Mouse (Mus musculus) skeletal muscle tissue, postnatal 0 days (tissue): Measurements from ENCODE around the gene Peg3. TPM values are rescaled to one million over a fixed set of nuclear protein-coding genes. Genes with fewer than 3 reads are reported as not detected.

Experiments
- polyA plus RNA-seq: library from polyadenylated mRNA; unstranded; fragments of >200 nt; fragmentation: Nextera tagmentation; extraction: Ambion mirVana; gene quantifications from 2 replicates; pipeline ENCODE4 v1.2.1, GENCODE M21; 2015

The Peg3 gene
- 182 and 198 TPM in 2 replicates for polyA plus RNA-seq

GRCm38 (mm10) chr7:6730241-6730640 is at the start of gene Peg3, which contains the start of gene Usp29:
TSS of gene Peg3 (minus strand) at chr7:6730431.
TSS of gene Usp29 (plus strand) at chr7:6730578.

DNA sequence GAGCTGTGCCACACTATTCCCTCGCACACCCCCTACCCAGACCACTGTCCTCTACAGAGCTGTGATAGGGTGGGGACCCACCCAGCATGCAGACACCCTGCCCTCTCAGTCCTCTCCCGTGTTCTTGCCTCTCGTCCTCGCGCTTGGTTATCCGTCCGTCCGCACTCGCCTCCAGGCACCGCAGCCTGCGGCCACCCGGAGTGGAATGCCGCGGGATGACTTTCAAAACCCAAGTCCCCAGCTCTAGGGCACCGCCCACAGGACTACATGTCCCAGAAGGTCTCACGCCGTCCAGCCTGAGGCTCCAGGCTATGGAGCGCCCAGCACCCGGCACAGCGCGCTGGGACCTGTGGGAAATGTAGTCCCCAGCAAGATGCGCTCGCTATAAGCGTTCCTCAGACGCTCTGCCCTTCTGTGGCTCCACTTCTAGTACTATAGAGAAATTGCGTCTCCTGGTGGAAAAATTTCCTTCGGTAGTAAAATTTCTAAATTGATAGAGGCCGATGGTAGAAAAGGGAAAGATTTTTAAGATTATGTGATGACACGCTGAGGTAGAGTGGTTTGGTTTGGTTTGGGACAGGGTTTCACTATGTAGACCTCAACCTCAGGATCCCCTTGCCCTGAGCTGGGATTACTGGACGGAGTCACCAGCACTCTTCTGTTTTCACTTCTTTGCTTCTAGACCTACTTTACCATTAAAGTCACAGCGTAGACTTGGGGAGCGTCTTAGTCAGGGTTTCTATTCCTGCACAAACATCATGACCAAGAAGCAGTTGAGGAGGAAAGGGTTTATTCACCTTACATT is 33.8 kb downstream of the Peg3 start, which contains the start of gene Zim1:
Gene Zim1, minus strand, starts transcription at position 210 of the 805 bp plus-strand sequence.

Other genes starting within 250 kb of the Peg3 start
- gene Olfr5, start 243.5 kb downstream of the Peg3 start, polyA plus RNA-seq = not detected in 2 replicates
- gene Olfr1347, start 230.7 kb downstream of the Peg3 start, polyA plus RNA-seq = not detected in 2 replicates
- gene Olfr1348, start 221.7 kb downstream of the Peg3 start, polyA plus RNA-seq = not detected in 2 replicates
- not detected in 2 replicates for gene Olfr1349, start 207.5 kb downstream of the Peg3 start, polyA plus RNA-seq
- not detected in 2 replicates for gene Olfr1350, start 165.6 kb downstream of the Peg3 start, polyA plus RNA-seq
- 27.3 and 34.9 TPM in 2 replicates for gene Zim1, start 34.0 kb downstream of the Peg3 start, polyA plus RNA-seq
- gene Usp29, start 147 bp upstream of the Peg3 start, polyA plus RNA-seq = 15.9 and 18.9 TPM in 2 replicates